In genomic region chr14:117932163-117932851, GRCm38 (mm10) we compare ENCODE assay signal across 32 mouse cellular contexts.
A peak's percentile ranks its signal among the peaks of the same experiment; 100 is the strongest.
DNase-seq lines count a peak whose midpoint lies in the region; ATAC-seq and TF ChIP-seq lines count a peak whose summit lies in the region.
"Had no signal": no experiment of that assay in that cellular context is flagged by ENCODE, and none has a peak within 500 bp of the region (broad histone marks: within the 10 kb centered on the region; RNA-seq: fewer than 3 reads in every experiment).

No protein-coding gene starts in this region.

- peak overlapping the region; percentile 94; the same call in 1 of the 2 replicates for H3K27ac ChIP-seq in hindbrain, embryonic 10.5 days
- no peak overlapping the region for H3K27ac ChIP-seq in hindbrain, embryonic 11.5 days (ENCODE audit: low read depth, low read length)
- H3K27ac ChIP-seq in CH12.LX (ENCODE audit: insufficient read depth, low read depth) (no peak overlapping the region), ES-E14 (ENCODE audit: insufficient read depth, low read depth, low read length, poor library complexity, severe bottlenecking) (no peak overlapping the region)
- no peak overlapping the region for H3K27ac ChIP-seq in forebrain, embryonic 12.5 days
- no peak overlapping the region for H3K27ac ChIP-seq in limb, embryonic 10.5 days
- H3K27ac ChIP-seq: forebrain, embryonic 13.5 days; gastrocnemius, adult 2 months; heart, embryonic 15.5 days; hindbrain, embryonic 13.5 days; intestine, embryonic 15.5 days had no signal

- H3K4me3 ChIP-seq in hindbrain, embryonic 10.5 days, result no peak overlapping the region
- H3K4me3 ChIP-seq in hindbrain, embryonic 11.5 days (ENCODE audit: low read depth, low read length), result no peak overlapping the region
- no peak overlapping the region for H3K4me3 ChIP-seq in CH12.LX (replicated peaks in 1 of 3; ENCODE audit: low read depth in 2 of 3, low read length in 2 of 3, poor library complexity in 1 of 3)
- no peak overlapping the region for H3K4me3 ChIP-seq in ES-E14 (ENCODE audit: insufficient read depth in 1 of 2, low read depth in 1 of 2, low read length in 2 of 2, poor library complexity in 1 of 2, severe bottlenecking in 1 of 2)
- no peak overlapping the region for H3K4me3 ChIP-seq in forebrain, embryonic 12.5 days (replicated peaks)
- no peak overlapping the region for H3K4me3 ChIP-seq in limb, embryonic 10.5 days
- H3K4me3 ChIP-seq: embryonic facial prominence, embryonic 10.5 days; embryonic facial prominence, embryonic 13.5 days; erythroblast, embryonic 14.5 days; forebrain, embryonic 13.5 days; gastrocnemius, adult 2 months; heart, embryonic 12.5 days; heart, embryonic 15.5 days; hindbrain, embryonic 13.5 days; intestine, embryonic 15.5 days had no signal

- ATAC-seq in hindbrain, embryonic 11.5 days (ENCODE audit: low FRiP score), result no peak
- no peak for ATAC-seq in forebrain, embryonic 12.5 days (ENCODE audit: low FRiP score)
- ATAC-seq: activated CD4-positive, CD25-positive, alpha-beta regulatory T cell, adult 4 months; intestine, embryonic 15.5 days; Patski had no signal

- no peaks in the 10 kb centered on the region for H3K9me3 ChIP-seq in hindbrain, embryonic 10.5 days
- H3K9me3 ChIP-seq in hindbrain, embryonic 11.5 days (ENCODE audit: control insufficient read depth, low read length), result no peaks in the 10 kb centered on the region
- no peaks in the 10 kb centered on the region for H3K9me3 ChIP-seq in CH12.LX (replicated peaks; ENCODE audit: low read length)
- H3K9me3 ChIP-seq in ES-E14 (ENCODE audit: control insufficient read depth, insufficient read depth, low read depth, low read length), result no peaks in the 10 kb centered on the region
- no peaks in the 10 kb centered on the region for H3K9me3 ChIP-seq in forebrain, embryonic 12.5 days
- H3K9me3 ChIP-seq in limb, embryonic 10.5 days (replicated peaks), result no peaks in the 10 kb centered on the region
- H3K9me3 ChIP-seq: embryonic facial prominence, embryonic 10.5 days; embryonic facial prominence, embryonic 13.5 days; forebrain, embryonic 13.5 days; heart, embryonic 12.5 days; heart, embryonic 15.5 days; hindbrain, embryonic 13.5 days; intestine, embryonic 15.5 days had no signal

- no peaks in the 10 kb centered on the region for H3K79me2 ChIP-seq in CH12.LX (replicated peaks; ENCODE audit: control insufficient read depth, extremely low read depth, insufficient read depth, poor library complexity, severe bottlenecking)

- no peak for TF ChIP-seq CTCF in CH12.LX (conservative IDR thresholded peaks at IDR 0.05 in 1 of 2, IDR thresholded peaks at IDR 0.05 in 1 of 2; ENCODE audit: low read depth in 2 of 2, low read length in 2 of 2)

- TF ChIP-seq POLR2A in CH12.LX (IDR thresholded peaks at IDR 0.05; ENCODE audit: low read depth, low read length), result no peak

- 93% methylated on average over 17 of the region's 17 CpGs for WGBS in hindbrain, embryonic 10.5 days
- WGBS in hindbrain, embryonic 11.5 days, result 92% methylated on average over 16 of the region's 17 CpGs
- 94% methylated on average over 17 of the region's 17 CpGs for whole genome bisulfite sequencing in forebrain, embryonic 12.5 days
- WGBS in limb, embryonic 10.5 days, result 96% methylated on average over 17 of the region's 17 CpGs

- dilution Hi-C loops in CH12.LX (cut with MboI; ENCODE audit: extremely low pct_ligation_motif_present, extremely low pct_unique_long_range_greater_than_20kb, low sequenced_read_pairs), result no loop called here

- no peak overlapping the region for H3K9ac ChIP-seq in hindbrain, embryonic 11.5 days (ENCODE audit: low read depth, low read length)
- H3K9ac ChIP-seq in CH12.LX (ENCODE audit: insufficient read depth, low read depth), result no peak overlapping the region
- H3K9ac ChIP-seq in ES-E14 (ENCODE audit: insufficient read depth, low read depth, low read length, poor library complexity, severe bottlenecking), result no peak overlapping the region
- H3K9ac ChIP-seq in forebrain, embryonic 12.5 days, result no peak overlapping the region
- H3K9ac ChIP-seq: embryonic facial prominence, embryonic 13.5 days; forebrain, embryonic 13.5 days; forebrain, postnatal 0 days; heart, embryonic 12.5 days; heart, embryonic 15.5 days; hindbrain, embryonic 13.5 days; intestine, embryonic 15.5 days had no signal

- DNase-seq in hindbrain, embryonic 10.5 days (ENCODE audit: low spot score), result no peak
- DNase-seq in hindbrain, embryonic 11.5 days (ENCODE audit: low spot score), result no peak
- DNase-seq in CH12.LX (ENCODE audit: extremely low read depth) (no peak), ES-E14 (ENCODE audit: low read depth, low spot score) (no peak)
- DNase-seq in limb, embryonic 10.5 days (ENCODE audit: low spot score), result no peak
- DNase-seq: adrenal gland, adult 8-10 months; adrenal gland, postnatal 25 days; B cell, adult 2 months; cerebellum, adult 11-12 months; cerebellum, adult 8-10 months; cerebellum, postnatal 10 days; cerebellum, postnatal 36 days; embryo, embryonic 11 days; forebrain, postnatal 0 days; gastrocnemius, adult 2 months; gastrocnemius, postnatal 14 days; heart, adult 18-20 months; heart, postnatal 14 days; heart, postnatal 4 days; kidney, adult 11 months had no signal

- in situ Hi-C loops in CH12.LX (cut with MboI; ENCODE audit: low pct_ligation_motif_present, low pct_unique_long_range_greater_than_20kb, low sequenced_read_pairs) (no loop called here), ES-E14 (cut with MboI; ENCODE audit: low sequenced_read_pairs in 2 of 2, unreplicated experiment in 2 of 2) (no loop called here)

- no peak for TF ChIP-seq RAD21 in CH12.LX (IDR thresholded peaks at IDR 0.05; ENCODE audit: low read depth, low read length)

- H3K4me1 ChIP-seq in hindbrain, embryonic 10.5 days (replicated peaks), result peaks cover 68% of the 10 kb centered on the region
- peaks cover 9% of the 10 kb centered on the region; the same call in 1 of the 2 replicates for H3K4me1 ChIP-seq in hindbrain, embryonic 11.5 days (replicated peaks; ENCODE audit: control insufficient read depth, insufficient read depth, low read length)
- H3K4me1 ChIP-seq in CH12.LX (ENCODE audit: control insufficient read depth in 1 of 2, insufficient read depth in 2 of 2) (no peaks in the 10 kb centered on the region), ES-E14 (ENCODE audit: control insufficient read depth in 2 of 2, insufficient read depth in 2 of 2, low read length in 2 of 2, poor library complexity in 1 of 2) (peaks cover 3 to 7% of the 10 kb centered on the region in 2 experiments; a peak in 1 of 4 replicates)
- H3K4me1 ChIP-seq in forebrain, embryonic 12.5 days, result peaks cover 18% of the 10 kb centered on the region
- H3K4me1 ChIP-seq in limb, embryonic 10.5 days, result peaks cover 32% of the 10 kb centered on the region
- H3K4me1 ChIP-seq: heart, embryonic 12.5 days had no signal

- no peaks in the 10 kb centered on the region for H3K36me3 ChIP-seq in hindbrain, embryonic 10.5 days
- no peaks in the 10 kb centered on the region for H3K36me3 ChIP-seq in hindbrain, embryonic 11.5 days (ENCODE audit: control insufficient read depth, insufficient read depth, low read length)
- H3K36me3 ChIP-seq in CH12.LX (replicated peaks in 1 of 2; ENCODE audit: control insufficient read depth in 1 of 2, insufficient read depth in 1 of 2, low read length in 1 of 2), result no peaks in the 10 kb centered on the region
- no peaks in the 10 kb centered on the region for H3K36me3 ChIP-seq in ES-E14 (ENCODE audit: control insufficient read depth, insufficient read depth, low read length, poor library complexity, severe bottlenecking)
- H3K36me3 ChIP-seq in forebrain, embryonic 12.5 days (replicated peaks), result no peaks in the 10 kb centered on the region
- H3K36me3 ChIP-seq in limb, embryonic 10.5 days, result no peaks in the 10 kb centered on the region
- H3K36me3 ChIP-seq: embryonic facial prominence, embryonic 10.5 days; embryonic facial prominence, embryonic 13.5 days; G1E; heart, embryonic 12.5 days; heart, embryonic 15.5 days; hindbrain, embryonic 13.5 days; intestine, embryonic 15.5 days had no signal

- H3K27me3 ChIP-seq in hindbrain, embryonic 10.5 days (ENCODE audit: insufficient read depth, poor library complexity, severe bottlenecking), result no peaks in the 10 kb centered on the region
- no peaks in the 10 kb centered on the region for H3K27me3 ChIP-seq in hindbrain, embryonic 11.5 days (ENCODE audit: control insufficient read depth, insufficient read depth, low read length)
- H3K27me3 ChIP-seq in CH12.LX (replicated peaks), result no peaks in the 10 kb centered on the region
- H3K27me3 ChIP-seq in forebrain, embryonic 12.5 days, result peaks cover 4% of the 10 kb centered on the region; the same call in 1 of the 2 replicates
- H3K27me3 ChIP-seq in limb, embryonic 10.5 days (ENCODE audit: low read depth, poor library complexity, severe bottlenecking), result no peaks in the 10 kb centered on the region
- H3K27me3 ChIP-seq: embryonic facial prominence, embryonic 13.5 days; forebrain, embryonic 13.5 days; hindbrain, embryonic 13.5 days; intestine, embryonic 15.5 days; Patski had no signal

- no peak overlapping the region for H3K4me2 ChIP-seq in hindbrain, embryonic 11.5 days (replicated peaks; ENCODE audit: low read depth, low read length)
- H3K4me2 ChIP-seq in CH12.LX (ENCODE audit: insufficient read depth, low read depth, poor library complexity, severe bottlenecking), result no peak overlapping the region
- no peak overlapping the region for H3K4me2 ChIP-seq in forebrain, embryonic 12.5 days
- H3K4me2 ChIP-seq: embryonic facial prominence, embryonic 13.5 days; forebrain, embryonic 13.5 days; heart, embryonic 12.5 days; heart, embryonic 15.5 days; hindbrain, embryonic 13.5 days; intestine, embryonic 15.5 days had no signal

- TF ChIP-seq EP300 in CH12.LX (IDR thresholded peaks at IDR 0.05; ENCODE audit: low read length), result no peak

TF ChIP-seq in CH12.LX, 34 proteins besides CTCF, POLR2A, EP300 and RAD21:
- no peak for TF ChIP-seq MAX (IDR thresholded peaks at IDR 0.05; ENCODE audit: low read length)
- TF ChIP-seq ZNF384 (IDR thresholded peaks at IDR 0.05; ENCODE audit: low read depth, low read length), result no peak
- TF ChIP-seq ZKSCAN1 (IDR thresholded peaks at IDR 0.05; ENCODE audit: borderline replicate concordance, low read depth, low read length), result no peak
- peak; percentile 55 for TF ChIP-seq CHD2 (IDR thresholded peaks at IDR 0.05; ENCODE audit: low read length)

TF ChIP-seq in ES-E14, 5 proteins besides CTCF, POLR2A, EP300 and RAD21:
- peak; percentile 90 for TF ChIP-seq CHD2 (IDR thresholded peaks at IDR 0.05; ENCODE audit: low read depth, low read length)
- no peak for TF ChIP-seq HCFC1 (IDR thresholded peaks at IDR 0.05; ENCODE audit: borderline replicate concordance, insufficient read depth, low read length)
